Mouse (Mus musculus) WW6 (cell line): ENCODE measurements around the gene Usp29.

Experiments
- DNase-seq: peaks from one replicate; pipeline ENCODE4 v3.0.0-alpha.2; 2013; ENCODE audit warnings: low read depth, low spot score

The Usp29 gene

DNA sequence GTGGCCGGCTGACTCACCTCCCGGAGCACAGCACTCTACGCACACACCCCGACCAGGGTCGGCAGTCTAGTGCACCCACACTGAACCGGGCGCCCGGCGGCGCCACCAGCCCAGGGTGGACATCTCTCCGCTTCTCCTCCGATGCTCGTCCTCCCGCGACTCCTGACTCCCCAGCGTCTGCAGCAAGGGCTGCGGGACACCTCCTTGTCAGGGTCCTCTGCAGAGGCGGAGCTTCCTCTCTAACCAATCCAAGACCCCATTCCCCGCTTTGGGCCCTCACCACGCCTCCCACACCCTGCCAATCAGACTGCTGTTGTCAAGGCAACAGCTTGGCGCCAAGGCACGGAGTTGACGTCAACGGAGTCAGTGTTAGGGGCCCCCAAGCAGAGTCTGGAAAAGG, at the start of gene Usp29, which contains the start of gene Peg3:
Usp29 (plus strand) TSS at position 338 of the 400 bp plus-strand sequence.
Peg3 (minus strand) TSS at position 191 of the 400 bp plus-strand sequence.
- no peak for DNase-seq

DNA sequence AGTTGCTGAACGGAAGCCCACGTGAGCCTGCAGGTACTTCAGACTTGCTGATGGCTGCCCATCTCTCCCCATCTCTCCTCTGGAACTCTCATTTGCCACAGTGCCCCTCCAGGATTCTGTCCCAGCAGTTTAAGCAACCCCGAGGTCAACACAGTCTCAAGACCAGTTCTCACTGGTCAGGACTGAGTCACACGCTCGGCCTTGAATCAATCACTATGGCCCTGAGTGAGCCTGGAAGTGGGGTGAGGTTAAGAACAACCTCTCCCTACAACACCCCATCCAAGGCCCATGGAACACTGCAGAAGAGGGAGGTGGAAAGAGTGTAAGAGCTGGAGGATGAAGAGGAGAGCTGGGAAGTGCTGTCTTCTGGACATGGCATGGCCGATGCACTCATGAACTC, 44.9 kb upstream of the Usp29 start:
- no peak for DNase-seq

DNA sequence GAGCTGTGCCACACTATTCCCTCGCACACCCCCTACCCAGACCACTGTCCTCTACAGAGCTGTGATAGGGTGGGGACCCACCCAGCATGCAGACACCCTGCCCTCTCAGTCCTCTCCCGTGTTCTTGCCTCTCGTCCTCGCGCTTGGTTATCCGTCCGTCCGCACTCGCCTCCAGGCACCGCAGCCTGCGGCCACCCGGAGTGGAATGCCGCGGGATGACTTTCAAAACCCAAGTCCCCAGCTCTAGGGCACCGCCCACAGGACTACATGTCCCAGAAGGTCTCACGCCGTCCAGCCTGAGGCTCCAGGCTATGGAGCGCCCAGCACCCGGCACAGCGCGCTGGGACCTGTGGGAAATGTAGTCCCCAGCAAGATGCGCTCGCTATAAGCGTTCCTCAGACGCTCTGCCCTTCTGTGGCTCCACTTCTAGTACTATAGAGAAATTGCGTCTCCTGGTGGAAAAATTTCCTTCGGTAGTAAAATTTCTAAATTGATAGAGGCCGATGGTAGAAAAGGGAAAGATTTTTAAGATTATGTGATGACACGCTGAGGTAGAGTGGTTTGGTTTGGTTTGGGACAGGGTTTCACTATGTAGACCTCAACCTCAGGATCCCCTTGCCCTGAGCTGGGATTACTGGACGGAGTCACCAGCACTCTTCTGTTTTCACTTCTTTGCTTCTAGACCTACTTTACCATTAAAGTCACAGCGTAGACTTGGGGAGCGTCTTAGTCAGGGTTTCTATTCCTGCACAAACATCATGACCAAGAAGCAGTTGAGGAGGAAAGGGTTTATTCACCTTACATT, 33.9 kb upstream of the Usp29 start, which contains the start of gene Zim1:
Zim1 (minus strand) TSS at position 210 of the 805 bp plus-strand sequence.
- peak; percentile 83 for DNase-seq

DNA sequence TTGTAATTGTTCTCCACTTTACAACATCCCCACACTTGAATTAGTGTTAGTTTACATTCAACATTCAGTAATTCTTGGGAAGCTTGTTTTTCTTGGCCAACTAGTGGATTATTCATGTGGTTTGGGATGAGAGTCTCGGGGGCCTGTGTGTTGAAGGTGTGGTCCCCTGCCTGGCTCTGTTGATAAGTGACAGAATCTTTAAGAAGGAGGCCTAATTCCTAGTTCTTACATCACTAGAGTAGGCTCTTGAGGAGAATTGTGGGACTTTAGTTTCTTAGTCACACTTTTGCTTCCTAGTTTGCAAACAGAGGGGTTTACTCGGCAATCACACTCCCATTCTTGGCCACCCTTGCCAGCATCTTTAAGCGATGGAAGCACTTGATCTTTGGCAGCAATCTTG, 31.1 kb upstream of the Usp29 start:
- DNase-seq: no peak

DNA sequence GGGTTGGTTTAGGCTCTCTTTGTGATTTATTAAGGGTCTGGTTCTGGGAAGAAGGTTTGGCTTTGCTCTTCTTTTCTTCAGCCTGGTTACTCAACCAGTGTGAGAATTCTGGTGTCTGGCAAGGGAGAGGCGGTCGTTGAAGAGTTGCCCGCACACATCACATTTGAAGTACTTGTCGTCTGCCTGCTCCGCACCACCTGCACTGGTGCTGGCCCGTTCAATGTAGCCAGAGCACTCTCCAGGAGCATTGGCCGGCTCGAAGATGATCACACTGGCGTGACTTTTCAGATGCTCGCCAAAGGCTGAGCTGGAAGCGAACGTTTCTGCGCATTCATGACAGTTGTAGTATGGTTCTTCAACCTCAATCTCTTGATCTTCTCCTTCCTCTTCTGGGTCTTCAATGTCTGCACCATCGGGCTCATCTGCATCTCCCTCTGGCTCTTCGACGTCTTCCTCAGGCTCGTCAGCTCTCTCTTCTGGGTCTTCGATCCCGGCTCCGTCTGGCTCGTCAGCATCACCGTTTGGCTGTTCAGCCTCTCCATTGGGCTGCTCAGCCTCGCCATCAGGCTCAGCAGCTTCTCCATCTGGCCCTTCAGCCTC, 22.9 kb upstream of the Usp29 start:
- no peak for DNase-seq

DNA sequence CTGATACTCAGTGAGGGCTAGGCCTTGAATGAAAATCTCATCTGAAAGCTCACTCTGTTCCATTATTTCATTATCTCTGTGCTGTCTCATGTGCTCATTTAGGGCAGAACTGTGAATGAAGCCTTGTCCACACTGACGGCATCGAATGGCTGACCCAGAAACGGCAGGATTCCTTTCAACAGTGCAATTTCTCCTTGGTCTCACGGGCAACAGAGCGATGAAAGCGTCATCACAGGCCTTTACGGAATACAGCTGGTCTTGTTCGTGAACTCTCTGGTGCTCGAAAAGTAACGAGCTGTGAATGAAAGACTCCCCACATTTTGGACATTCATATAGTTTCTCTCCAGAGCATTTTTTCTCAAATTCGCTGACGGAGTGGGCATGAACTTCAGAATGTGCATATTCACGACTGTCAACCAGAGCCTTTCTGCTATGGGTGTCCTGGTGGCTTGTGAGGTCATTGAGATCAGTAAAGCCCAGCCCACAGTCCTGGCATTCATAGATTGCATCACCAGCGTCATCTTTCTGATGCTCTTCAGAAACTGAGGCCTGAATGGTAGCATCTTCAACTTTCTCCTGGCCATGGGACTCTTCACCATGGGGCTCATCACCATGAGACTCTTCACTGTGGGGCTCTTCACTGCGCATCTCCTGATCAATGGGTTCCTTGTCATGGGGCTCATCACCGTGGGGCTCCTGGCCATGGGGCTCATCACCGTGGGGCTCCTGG, 21.8 kb upstream of the Usp29 start:
- no peak for DNase-seq

DNA sequence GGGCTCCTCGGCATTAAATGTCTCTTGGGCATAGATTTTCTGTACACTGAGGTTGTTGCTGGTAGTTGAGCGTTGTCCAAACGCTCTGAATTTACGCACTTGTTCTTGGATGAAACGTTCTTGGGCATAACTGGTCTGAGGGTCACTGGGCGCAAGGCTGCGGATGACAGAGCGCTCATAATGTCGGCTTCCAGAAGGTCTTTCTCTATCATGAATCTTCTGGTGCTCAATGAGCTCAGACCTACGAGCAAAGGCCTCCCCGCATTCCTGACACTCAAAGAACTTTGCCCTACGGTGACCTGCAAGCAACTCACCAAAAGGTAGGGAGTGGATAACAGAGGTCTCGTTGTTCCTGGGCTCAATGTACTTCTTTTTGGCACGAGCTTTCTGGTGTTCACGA, 21.0 kb upstream of the Usp29 start:
- no peak for DNase-seq

DNA sequence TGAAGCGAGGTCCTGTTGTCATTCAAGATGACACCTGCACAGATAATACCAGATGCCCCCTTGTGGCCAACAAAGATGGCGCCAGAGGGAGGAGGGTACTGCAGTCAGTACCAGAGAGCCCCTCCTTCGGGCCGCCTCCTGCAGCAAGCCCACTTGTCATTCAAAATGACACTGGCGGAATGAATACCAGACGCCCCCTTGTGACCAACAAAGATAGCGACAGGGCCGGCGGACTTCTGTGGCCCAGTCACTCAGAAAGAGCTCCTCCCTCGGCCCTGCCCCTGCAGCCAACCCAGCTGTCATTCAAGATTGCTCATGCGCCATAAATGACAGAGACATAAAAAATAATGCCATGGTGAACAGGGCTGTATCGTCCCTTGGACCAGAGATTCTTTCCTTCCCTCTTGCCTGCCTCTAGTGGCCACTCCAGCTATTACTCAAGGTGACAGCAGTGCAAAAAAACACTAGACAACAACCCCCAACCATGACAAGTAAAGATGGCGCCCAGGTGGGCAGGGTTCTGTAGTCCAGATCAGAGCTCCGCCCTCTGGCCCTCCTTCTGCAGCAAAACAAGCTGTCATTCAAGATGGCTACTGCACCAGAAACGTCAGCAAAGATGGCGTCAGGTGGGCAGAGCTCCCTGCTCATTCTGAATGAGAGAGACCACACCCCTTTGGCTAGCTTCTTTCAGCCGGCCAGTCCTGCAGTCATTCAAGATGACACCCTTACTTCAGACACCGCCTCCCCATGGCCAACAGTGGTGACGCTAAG, 2.8 kb upstream of the Usp29 start:
- peak; percentile 94 for DNase-seq

DNA sequence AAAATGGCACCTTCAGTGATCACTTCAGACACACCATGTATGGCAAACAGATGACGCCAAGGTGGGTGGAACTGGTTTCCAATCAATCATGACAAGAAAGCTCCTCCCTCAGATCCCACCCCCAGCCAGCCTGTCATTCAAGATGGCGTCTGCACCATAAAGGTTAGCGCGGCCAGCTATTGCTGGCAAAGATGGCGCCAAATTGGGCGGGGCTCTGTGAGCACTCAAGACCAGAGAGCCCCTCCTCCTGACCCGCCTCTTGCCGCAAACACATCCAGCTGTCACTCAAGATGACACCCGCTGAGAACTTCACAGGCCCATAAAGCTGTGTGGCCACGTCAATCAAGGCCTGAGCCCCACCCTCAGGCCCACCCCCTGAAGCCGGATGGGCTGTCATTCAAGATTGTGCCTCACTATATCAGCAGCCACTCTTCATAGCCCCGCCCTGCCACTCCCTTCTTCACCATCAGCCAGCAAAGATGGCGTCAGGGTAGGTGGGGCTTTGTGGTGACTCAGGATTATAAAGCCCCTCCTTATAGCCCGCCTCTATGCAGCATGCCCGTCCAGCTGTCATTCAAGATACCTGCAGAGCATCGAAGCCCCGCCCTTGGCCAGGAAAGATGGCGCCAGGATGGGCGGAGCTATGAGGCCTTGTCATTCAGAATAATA, 2.0 kb upstream of the Usp29 start:
- DNase-seq: peak; percentile 94

DNA sequence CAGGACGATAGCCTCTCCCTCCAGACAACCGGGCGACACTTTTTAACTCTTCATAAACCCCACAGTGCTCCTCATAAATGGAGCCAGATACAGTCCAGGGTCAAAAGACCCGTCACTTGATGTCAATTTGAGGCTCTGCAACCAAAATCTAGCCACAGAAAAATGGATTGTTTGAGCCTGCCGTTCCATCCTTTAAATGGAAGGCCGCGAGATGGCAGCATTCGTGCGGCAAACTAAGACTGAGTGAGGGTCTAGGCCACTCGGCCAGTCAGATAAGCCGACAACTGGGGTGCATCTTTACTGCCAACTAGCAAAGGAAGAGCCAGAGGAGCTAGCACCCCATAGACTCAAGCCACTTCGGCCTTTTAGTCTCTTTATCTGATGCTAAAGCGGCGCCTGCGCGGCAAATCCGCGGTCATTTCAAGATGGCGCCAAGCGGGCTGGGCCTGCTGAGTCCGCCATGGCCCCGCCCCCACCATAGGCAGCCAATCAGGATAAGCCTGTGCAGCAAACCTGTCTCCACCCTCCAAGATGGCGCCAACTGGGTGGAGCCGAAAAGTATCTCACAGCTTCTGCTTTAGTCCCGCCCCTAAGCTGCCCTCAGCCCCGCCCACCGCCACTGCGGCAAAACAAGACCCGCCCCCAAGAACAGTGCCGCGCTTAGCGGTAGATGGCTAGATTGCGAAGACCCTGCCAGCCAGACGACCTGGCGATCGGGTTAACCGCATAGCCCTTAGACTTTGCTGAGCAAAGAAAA, 1.1 kb upstream of the Usp29 start:
- DNase-seq: peak; percentile 91

DNA sequence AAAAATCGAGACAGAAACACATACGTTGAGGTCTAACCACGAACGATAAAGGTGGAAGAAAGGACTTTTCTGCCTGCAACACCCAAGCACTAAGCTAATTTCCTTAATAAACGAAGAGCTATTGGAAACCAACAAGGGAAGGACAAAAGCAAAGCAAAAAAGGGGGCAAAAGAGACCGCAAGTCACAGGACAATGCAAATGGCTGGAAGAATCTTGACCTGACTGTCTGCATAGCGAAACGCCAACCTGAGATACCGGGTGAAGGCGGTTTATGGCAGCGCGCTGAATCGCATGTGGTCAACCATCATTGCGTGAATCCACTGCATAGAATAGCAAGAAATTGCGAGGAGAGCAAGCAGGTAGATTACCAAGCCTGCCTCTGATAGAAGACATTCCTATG, 423 bp downstream of the Usp29 start:
- DNase-seq: no peak

DNA sequence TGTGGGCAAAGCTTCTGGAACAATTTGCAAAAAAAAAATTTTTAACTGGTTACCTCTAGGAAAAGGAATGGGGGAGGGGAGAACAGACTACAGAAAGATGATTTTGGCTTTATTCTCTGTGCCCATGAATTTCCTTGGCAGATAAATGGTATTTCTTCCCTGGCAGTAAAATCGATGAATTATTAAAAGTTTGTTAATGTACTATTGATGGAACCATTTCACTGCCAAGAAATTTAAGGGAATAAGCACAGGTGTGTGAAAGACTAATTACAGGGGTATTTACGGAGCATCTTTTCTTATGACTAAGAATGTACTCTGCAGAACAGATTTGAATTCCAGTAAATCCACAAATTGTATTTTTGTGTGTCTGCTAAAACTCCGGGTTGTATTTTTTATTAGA, 995 bp downstream of the Usp29 start:
- no peak for DNase-seq

DNA sequence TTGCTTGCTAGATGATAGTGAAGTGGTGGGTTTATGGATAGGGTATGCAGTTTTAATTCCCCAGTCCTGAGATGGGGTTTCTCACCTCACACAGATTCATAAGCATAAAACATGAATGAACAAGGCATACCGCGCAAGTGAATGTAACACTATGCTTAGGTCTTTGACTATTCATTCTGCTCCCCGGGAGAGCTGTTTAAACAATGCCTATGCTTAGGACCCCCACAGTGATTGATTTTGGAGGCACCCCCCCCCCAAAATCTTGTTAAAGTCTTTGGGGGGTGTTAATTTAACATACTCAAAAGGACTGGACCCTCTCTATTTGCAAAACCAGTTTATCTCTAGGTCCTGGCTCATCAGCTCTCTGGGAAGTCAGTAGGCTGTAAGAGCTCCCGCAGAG, 1.6 kb downstream of the Usp29 start:
- no peak for DNase-seq

DNA sequence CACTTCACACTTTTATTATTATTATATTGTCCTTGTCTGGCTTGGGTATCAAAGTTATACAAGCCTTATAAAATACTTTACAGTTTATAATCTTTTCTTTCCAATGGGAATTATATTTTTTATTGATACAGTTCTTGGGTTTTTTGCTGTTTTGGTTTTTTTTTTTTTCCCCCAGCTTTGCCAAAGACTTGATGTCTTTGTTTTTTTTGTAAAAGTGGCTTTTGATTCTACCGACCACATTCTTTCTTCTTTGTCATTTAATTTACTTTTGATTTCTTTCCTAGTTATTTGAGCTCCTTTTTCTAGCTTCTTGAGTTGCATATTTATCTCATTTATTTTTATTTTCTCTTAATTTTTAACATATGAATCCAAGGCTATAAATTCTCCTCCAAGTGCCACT, 5.7 kb downstream of the Usp29 start:
- no peak for DNase-seq

DNA sequence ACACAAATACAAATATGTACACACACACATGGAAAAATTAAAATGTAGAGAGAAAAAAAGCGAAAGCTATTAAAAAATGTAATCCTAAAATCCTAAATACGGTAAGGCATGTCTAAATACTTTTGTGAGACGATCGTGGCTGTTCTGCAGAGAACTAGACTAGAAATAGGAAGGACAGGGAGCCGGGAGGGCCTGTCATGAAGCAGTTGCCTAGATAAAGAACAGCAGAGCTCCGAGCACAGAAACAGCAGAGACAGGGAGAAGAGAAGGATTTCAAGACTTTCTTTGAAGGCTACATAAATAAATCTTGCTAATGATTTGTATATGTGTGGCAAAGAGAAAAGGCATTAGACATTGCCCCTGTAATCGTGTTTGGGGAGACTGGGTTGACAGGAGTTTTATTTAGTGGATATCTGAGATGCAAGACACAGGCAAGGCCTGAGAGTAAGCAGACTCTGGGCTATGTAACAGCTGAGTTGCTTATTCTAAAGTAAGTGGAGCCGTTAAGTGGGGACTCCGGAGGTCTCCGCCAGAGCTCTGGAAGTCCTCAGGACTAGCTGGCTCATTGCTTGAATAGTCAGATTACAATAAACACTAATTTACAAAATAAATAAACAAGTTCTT, 14.0 kb downstream of the Usp29 start:
- no peak for DNase-seq

DNA sequence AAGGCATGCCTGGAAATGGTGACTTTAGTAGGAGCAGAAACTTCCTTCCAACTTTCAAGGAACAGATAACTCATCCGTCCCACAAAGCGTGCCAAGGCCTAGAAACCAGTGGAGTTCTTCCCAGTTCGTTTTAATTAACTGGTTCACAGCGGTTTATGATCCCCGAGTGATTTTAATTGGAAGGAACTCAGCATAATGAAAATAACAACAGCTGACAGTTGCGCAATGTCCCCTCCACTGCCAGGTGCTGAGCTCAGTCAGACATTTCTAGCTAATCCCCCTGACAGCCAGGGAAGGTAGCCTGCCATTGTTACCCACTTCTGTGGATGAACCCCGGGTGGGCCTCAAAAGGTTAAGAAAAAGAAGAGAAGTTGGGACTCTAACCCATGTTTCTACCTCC, 18.8 kb downstream of the Usp29 start:
- DNase-seq: no peak

DNA sequence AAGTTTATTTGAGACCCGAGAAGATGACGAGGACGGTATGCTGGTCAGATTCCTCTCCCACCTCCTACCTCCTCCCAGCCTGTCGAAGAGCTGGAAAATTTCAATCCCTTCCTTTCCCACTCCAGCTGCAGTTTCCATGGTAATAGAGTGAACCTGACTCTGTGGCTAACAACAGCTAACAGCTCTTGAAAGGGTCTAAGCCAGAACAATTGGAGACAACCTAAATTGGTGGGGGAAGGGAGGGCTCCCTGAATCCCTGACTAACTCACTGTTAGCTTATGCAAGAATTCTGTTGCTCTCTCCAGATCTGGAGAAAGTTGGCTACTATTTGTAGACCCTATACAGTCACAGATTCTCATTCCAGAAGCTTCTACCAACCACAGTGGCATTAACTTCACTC, 23.1 kb downstream of the Usp29 start:
- no peak for DNase-seq

DNA sequence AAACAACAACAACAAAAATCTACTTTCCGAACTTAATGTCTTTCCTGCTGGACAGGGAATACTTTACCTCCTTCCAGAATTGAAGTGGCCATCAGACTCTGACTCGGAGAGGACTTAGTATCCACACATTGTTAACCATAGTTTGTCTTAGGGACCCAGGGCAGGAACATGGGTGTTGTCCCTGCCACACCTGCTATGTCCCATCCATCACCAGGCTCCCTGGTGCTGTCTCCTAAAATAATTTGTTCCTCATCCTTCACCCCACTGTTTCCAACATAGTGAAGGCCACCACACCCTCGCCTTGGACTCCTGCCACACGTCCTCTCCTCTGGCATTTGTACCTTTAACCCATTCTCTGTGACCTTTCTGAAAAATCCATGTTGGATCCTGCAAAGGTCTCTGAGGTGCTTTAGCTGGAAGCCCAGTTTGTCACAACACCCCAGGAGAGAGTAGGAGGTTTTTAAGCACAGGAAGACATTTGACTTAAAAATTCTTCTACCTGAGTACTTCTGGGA, 26.5 kb downstream of the Usp29 start:
- DNase-seq: no peak

DNA sequence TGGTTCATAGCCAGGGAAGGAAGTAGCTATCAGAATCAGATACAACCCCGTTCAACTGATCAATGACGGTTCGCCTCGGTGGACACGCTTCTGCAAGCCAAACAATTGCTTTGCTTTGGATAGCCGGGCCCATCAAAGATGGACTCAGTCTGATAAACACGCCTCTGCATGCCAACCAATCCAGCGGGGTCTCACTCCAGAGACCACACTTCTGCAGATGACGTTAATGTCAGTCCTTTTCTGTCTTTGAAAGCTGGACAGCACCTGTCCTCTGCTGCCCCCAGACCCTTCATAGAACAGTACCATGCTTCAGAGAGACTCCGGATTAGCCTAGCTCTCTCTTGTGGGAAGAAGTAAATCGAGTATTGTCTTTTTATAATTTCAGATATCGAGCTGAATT, 29.3 kb downstream of the Usp29 start:
- no peak for DNase-seq

DNA sequence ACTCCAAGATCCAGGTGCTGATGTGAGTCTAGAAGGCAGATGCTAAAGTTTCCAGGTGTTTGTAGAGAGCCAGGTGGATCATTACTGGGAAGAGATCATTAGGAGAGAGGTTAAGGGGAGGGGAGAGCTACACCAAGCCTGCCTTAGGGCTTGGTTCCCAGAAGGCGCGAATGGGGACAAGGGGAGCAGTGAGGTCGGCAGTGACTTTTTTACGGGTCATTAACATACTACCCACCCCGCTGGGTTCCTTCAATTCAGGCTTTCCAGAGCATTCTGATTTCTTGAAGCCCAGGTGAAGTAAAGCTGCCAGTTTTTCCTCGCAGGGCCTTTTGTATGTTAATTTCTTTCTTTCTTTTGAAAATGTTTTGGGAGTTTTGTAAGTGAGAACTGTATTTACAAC, 29.8 kb downstream of the Usp29 start:
- peak; percentile 61 for DNase-seq
